Mouse (Mus musculus) MEL (cell line): ENCODE results near the gene Gpr61. TPM values are rescaled to one million over a fixed set of nuclear protein-coding genes. Genes with fewer than 3 reads are reported as not detected.

Experiments
- DNase-seq: peaks from one replicate; pipeline ENCODE4 v3.0.0; 2011; ENCODE audit warnings: low read depth, low spot score
- H3K27ac ChIP-seq: 2 replicates; pipeline ENCODE4 v1.5.1; 2012; ENCODE audit warnings: low read depth, mild to moderate bottlenecking, control low read depth, low read length, moderate library complexity; ENCODE audit not compliant: control insufficient read depth
- H3K27me3 ChIP-seq, 2 experiments: fragments of 150-350 bp in 1 of 2; sonication (generic) in 1 of 2; 2 replicates each; pipeline ENCODE4 v1.6.1; 2012; ENCODE audit warnings: low read length in 2 of 2, mild to moderate bottlenecking in 2 of 2, improper control_type of control experiment in 1 of 2, moderate library complexity in 1 of 2; ENCODE audit not compliant: insufficient read depth in 2 of 2, control insufficient read depth in 1 of 2
- H3K36me3 ChIP-seq, 2 experiments: 2 replicates each; pipeline ENCODE4 v1.6.1; 2012 to 2014; ENCODE audit warnings: low read length in 2 of 2, improper control_type of control experiment in 1 of 2, inconsistent platforms in 1 of 2, mild to moderate bottlenecking in 1 of 2; ENCODE audit not compliant: insufficient read depth in 2 of 2, control insufficient read depth in 1 of 2
- H3K4me1 ChIP-seq, 2 experiments: fragments of 150-350 bp in 1 of 2; sonication (generic) in 1 of 2; 2 replicates each; pipeline ENCODE4 v1.6.1; 2012; ENCODE audit warnings: low read length in 2 of 2, improper control_type of control experiment in 1 of 2, mild to moderate bottlenecking in 1 of 2; ENCODE audit not compliant: insufficient read depth in 2 of 2, control insufficient read depth in 1 of 2
- H3K4me3 ChIP-seq, 2 experiments: fragments of 150-350 bp in 1 of 2; sonication (generic) in 1 of 2; 2 replicates each; pipeline ENCODE4 v1.5.1; 2012; ENCODE audit warnings: low read depth in 2 of 2, low read length in 2 of 2, mild to moderate bottlenecking in 2 of 2, moderate library complexity in 2 of 2, control low read depth in 1 of 2, improper control_type of control experiment in 1 of 2; ENCODE audit not compliant: control insufficient read depth in 1 of 2, insufficient read depth in 1 of 2
- H3K79me2 ChIP-seq: 2 replicates; pipeline ENCODE4 v1.6.1; 2012; ENCODE audit warnings: mild to moderate bottlenecking, low read length, moderate library complexity; ENCODE audit not compliant: control insufficient read depth, poor library complexity, insufficient read depth
- H3K9ac ChIP-seq: 2 replicates; pipeline ENCODE4 v1.6.1; 2012; ENCODE audit warnings: low read depth, mild to moderate bottlenecking, control low read depth, low read length, moderate library complexity; ENCODE audit not compliant: control insufficient read depth, poor library complexity, severe bottlenecking
- H3K9me3 ChIP-seq: fragments of 150-350 bp; sonication (generic); replicated peaks from 2 replicates; pipeline ENCODE4 v1.6.1; 2012; ENCODE audit warnings: mild to moderate bottlenecking, low read length, improper control_type of control experiment, moderate library complexity; ENCODE audit not compliant: insufficient read depth
- CHD1 ChIP-seq: IDR thresholded peaks from 2 replicates; pipeline ENCODE4 v1.6.1; 2012; ENCODE audit warnings: low read depth, mild to moderate bottlenecking, inconsistent platforms, low read length, improper control_type of control experiment
- CTCF ChIP-seq, 3 experiments: IDR thresholded peaks in 2 of 3; conservative IDR thresholded peaks in 1 of 3; 2 replicates each; pipeline ENCODE4 v1.5.1; 2011 to 2012; ENCODE audit warnings: low read length in 3 of 3, low read depth in 2 of 3, mild to moderate bottlenecking in 2 of 3, improper control_type of control experiment in 1 of 3, inconsistent platforms in 1 of 3, mixed read lengths in 1 of 3, moderate library complexity in 1 of 3; ENCODE audit not compliant: control insufficient read depth in 1 of 3, insufficient read depth in 1 of 3, poor library complexity in 1 of 3, severe bottlenecking in 1 of 3
- ELF1 ChIP-seq: IDR thresholded peaks from 2 replicates; pipeline ENCODE4 v1.6.1; 2014; ENCODE audit warnings: low read depth, mild to moderate bottlenecking, inconsistent platforms, low read length, improper control_type of control experiment, moderate library complexity
- EP300 ChIP-seq, 2 experiments: IDR thresholded peaks; 2 replicates each; pipeline ENCODE4 v1.6.1; 2011; ENCODE audit warnings: improper control_type of control experiment in 2 of 2, low read length in 2 of 2, low read depth in 1 of 2, mild to moderate bottlenecking in 1 of 2
- ETS1 ChIP-seq: IDR thresholded peaks from 2 replicates; pipeline ENCODE4 v1.6.1; 2012; ENCODE audit warnings: low read depth, mild to moderate bottlenecking, inconsistent platforms, low read length, improper control_type of control experiment, moderate library complexity
- JUND ChIP-seq: IDR thresholded peaks from 2 replicates; pipeline ENCODE4 v1.6.1; 2011; ENCODE audit warnings: low read depth, mild to moderate bottlenecking, improper control_type of control experiment, low read length
- KAT2A ChIP-seq: conservative IDR thresholded peaks from 2 replicates; pipeline ENCODE4 v1.6.1; 2012; ENCODE audit warnings: low read depth, low read length, improper control_type of control experiment, inconsistent platforms
- MAX ChIP-seq: IDR thresholded peaks from 2 replicates; pipeline ENCODE4 v1.6.1; 2011; ENCODE audit warnings: low read length, improper control_type of control experiment
- MXI1 ChIP-seq: IDR thresholded peaks from 2 replicates; pipeline ENCODE4 v1.6.1; 2011; ENCODE audit warnings: mild to moderate bottlenecking, low read depth, low read length, improper control_type of control experiment
- MYC ChIP-seq: IDR thresholded peaks from 2 replicates; pipeline ENCODE4 v1.6.1; 2011; ENCODE audit warnings: low read depth, mild to moderate bottlenecking, low read length, improper control_type of control experiment, moderate library complexity
- RCOR1 ChIP-seq: IDR thresholded peaks from 2 replicates; pipeline ENCODE4 v1.6.1; 2012; ENCODE audit warnings: low read depth, mild to moderate bottlenecking, inconsistent platforms, low read length, improper control_type of control experiment
- TAL1 ChIP-seq: IDR thresholded peaks from 2 replicates; pipeline ENCODE4 v1.6.1; 2012; ENCODE audit warnings: mild to moderate bottlenecking, inconsistent platforms, low read length, moderate library complexity, mixed read lengths
- TCF12 ChIP-seq: IDR thresholded peaks from 2 replicates; pipeline ENCODE4 v1.6.1; 2014; ENCODE audit warnings: low read depth, mild to moderate bottlenecking, inconsistent platforms, low read length, improper control_type of control experiment, moderate library complexity
- UBTF ChIP-seq: IDR thresholded peaks from 2 replicates; pipeline ENCODE4 v1.6.1; 2012; ENCODE audit warnings: low read depth, mild to moderate bottlenecking, inconsistent platforms, low read length, improper control_type of control experiment, moderate library complexity, borderline replicate concordance; ENCODE audit not compliant: insufficient read depth
- USF1 ChIP-seq: IDR thresholded peaks from 2 replicates; pipeline ENCODE4 v1.6.1; 2014; ENCODE audit warnings: low read depth, mild to moderate bottlenecking, inconsistent platforms, low read length, improper control_type of control experiment, moderate library complexity
- USF2 ChIP-seq, 2 experiments: IDR thresholded peaks; 2 replicates each; pipeline ENCODE4 v1.6.1; 2011 to 2012; ENCODE audit warnings: improper control_type of control experiment in 2 of 2, low read length in 2 of 2, borderline replicate concordance in 1 of 2, inconsistent platforms in 1 of 2, low read depth in 1 of 2, mild to moderate bottlenecking in 1 of 2; ENCODE audit not compliant: insufficient read depth in 1 of 2
- ZKSCAN1 ChIP-seq: IDR thresholded peaks from 2 replicates; pipeline ENCODE4 v1.6.1; 2012; ENCODE audit warnings: low read depth, mild to moderate bottlenecking, inconsistent platforms, low read length, improper control_type of control experiment, moderate library complexity
- ZNF384 ChIP-seq: IDR thresholded peaks from 2 replicates; pipeline ENCODE4 v1.6.1; 2012; ENCODE audit warnings: low read depth, mild to moderate bottlenecking, inconsistent platforms, low read length, improper control_type of control experiment
- polyA plus RNA-seq, 2 experiments: library from polyadenylated mRNA; stranded (reverse) in 1 of 2; unstranded in 1 of 2; fragments of >175 nt in 1 of 2; fragments of >200 nt in 1 of 2; gene quantifications; 2 replicates each; pipeline versions ENCODE4 v1.2.1 to v1.2.4; 2012; ENCODE audit warnings: low replicate concordance in 2 of 2, low read depth in 1 of 2; ENCODE audit not compliant: insufficient read length in 2 of 2, insufficient read depth in 1 of 2, missing spikeins in 1 of 2
- total RNA-seq: library from RNA; depleted of rRNA; stranded (reverse); fragments of 300-350 nt; gene quantifications from 2 replicates; pipeline ENCODE4 v1.2.3, GENCODE M21; 2012

Gene Gpr61
- total and polyA plus RNA-seq, 3 experiments, result 0.04 to 0.07 TPM; not detected in 1

GRCm38 (mm10) chr3:108129804-108130203, 24.9 kb downstream of the Gpr61 start (continued):
- 0 out of 4 replicates have a peak, but pooled peaks of 1 of the 2 experiments have one; percentile 44 for TF ChIP-seq USF2 (IDR thresholded peaks at IDR 0.05; ENCODE audit: borderline replicate concordance in 1 of 2, insufficient read depth in 1 of 2, low read depth in 1 of 2, low read length in 2 of 2)
- peak; percentile 69 for TF ChIP-seq RCOR1
- TF ChIP-seq TAL1, result peak; percentile 22; the same call in 1 of the 2 replicates
- no peak for TF ChIP-seq CHD1
- TF ChIP-seq KAT2A, result no peak
- TF ChIP-seq UBTF, result no peak
- TF ChIP-seq MYC, result no peak
- no peak for TF ChIP-seq ZKSCAN1
- peak; percentile 84 for TF ChIP-seq TCF12
- TF ChIP-seq ELF1, result no peak

DNA sequence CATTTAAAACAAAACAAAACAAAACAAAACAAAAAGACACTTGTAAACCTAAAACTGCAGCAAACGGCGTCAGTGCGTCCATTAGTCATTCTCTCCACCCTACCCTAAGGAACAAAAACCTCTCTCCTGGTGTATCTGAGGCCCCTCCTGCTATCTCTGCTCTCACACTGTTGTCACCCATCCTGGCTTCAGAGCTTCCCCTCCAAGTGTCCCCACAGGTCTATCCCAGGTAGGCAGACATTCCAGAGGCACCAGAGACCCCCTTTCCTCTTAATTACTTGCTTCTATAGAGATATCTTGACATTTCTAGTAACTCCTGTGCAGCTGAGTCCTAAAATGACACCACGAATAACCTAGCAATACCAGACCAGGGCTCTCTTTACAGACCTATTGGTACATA, 25.3 kb downstream of the Gpr61 start:
- peak; percentile 62 for DNase-seq
- Histone ChIP-seq H3K9ac (peak overlapping the region; percentile 57), H3K4me3 (peak overlapping the region in 1 of 2 experiments; percentile 32; a peak in 2 of 4 replicates), H3K9me3 (no peaks in the 10 kb centered on the region), H3K79me2 (peaks cover 43% of the 10 kb centered on the region), H3K27me3 (no peaks in the 10 kb centered on the region), H3K4me1 (peaks cover 40 to 48% of the 10 kb centered on the region in 2 experiments), H3K27ac (peak overlapping the region; percentile 90), H3K36me3 (peaks cover 1 to 62% of the 10 kb centered on the region in 2 experiments; a peak in 3 of 4 replicates)
- TF ChIP-seq ETS1 (no peak), CTCF (IDR thresholded peaks at IDR 0.05 in 2 of 3, conservative IDR thresholded peaks at IDR 0.05 in 1 of 3; ENCODE audit: control insufficient read depth in 1 of 3, insufficient read depth in 1 of 3, low read depth in 2 of 3, low read length in 3 of 3, poor library complexity in 1 of 3, severe bottlenecking in 1 of 3) (no peak), EP300 (IDR thresholded peaks at IDR 0.05; ENCODE audit: low read depth in 1 of 2, low read length in 2 of 2) (no peak), JUND (no peak), USF2 (IDR thresholded peaks at IDR 0.05; ENCODE audit: borderline replicate concordance in 1 of 2, insufficient read depth in 1 of 2, low read depth in 1 of 2, low read length in 2 of 2) (no peak), MYC (no peak), MAX (no peak)

DNA sequence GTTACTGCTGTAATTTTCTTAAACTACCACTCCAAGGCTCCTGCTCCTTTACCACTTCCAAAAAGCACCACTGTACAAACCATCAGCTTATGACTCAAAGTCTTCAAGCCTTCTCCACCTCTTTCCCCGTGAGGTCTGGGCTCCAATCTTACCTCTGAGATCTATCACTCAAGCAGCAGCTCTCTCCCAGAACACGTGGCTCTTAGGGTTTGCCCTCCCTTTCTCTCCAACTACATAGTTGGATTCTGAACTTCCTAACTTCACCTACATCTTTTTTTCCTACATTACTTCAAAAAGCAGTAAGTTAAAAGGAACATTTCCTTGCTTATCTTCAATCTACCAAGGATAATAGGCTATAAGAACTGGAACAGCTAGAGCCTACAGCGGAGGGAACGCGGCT, 26.2 kb downstream of the Gpr61 start:
- no peaks in the 10 kb centered on the region for H3K27me3 ChIP-seq
- DNase-seq, result peak; percentile 37
- H3K4me1 ChIP-seq, result peaks cover 40 to 55% of the 10 kb centered on the region in 2 experiments
- H3K36me3 ChIP-seq, result peaks cover 3 to 69% of the 10 kb centered on the region in 2 experiments; a peak in 3 of 4 replicates
- H3K79me2 ChIP-seq, result peaks cover 37% of the 10 kb centered on the region
- no peak overlapping the region for H3K4me3 ChIP-seq
- H3K27ac ChIP-seq, result peak overlapping the region; percentile 90
- no peak overlapping the region for H3K9ac ChIP-seq
- TF ChIP-seq CHD1 (peak; percentile 87; the same call in 1 of the 2 replicates), MAX (peak; percentile 77), ZNF384 (no peak), MXI1 (peak; percentile 66), MYC (0 out of 2 replicates have a peak, but pooled peaks have one; percentile 45), USF1 (peak; percentile 70)
- H3K9me3 ChIP-seq, result no peaks in the 10 kb centered on the region
